Mouse (Mus musculus) forebrain, embryonic 16.5 days (tissue): ENCODE measurements around the gene Gm49380. TPM values are rescaled to one million over a fixed set of nuclear protein-coding genes. Genes with fewer than 3 reads are reported as not detected.

ENCODE experiments used
- ATAC-seq: fragments of 200-750 bp; cut with Nextera tagmentation; 2 replicates; pipeline ENCODE4 v1.8.0; 2017; ENCODE audit warnings: mild to moderate bottlenecking, moderate library complexity
- H3K27ac ChIP-seq: fragments of 300-500 bp; sonication (generic); 2 replicates; pipeline ENCODE4 v1.5.1; 2014; ENCODE audit warnings: low read length, control low read depth
- H3K27me3 ChIP-seq: fragments of 300-500 bp; sonication (generic); replicated peaks from 2 replicates; pipeline ENCODE4 v1.6.1; 2014; ENCODE audit warnings: low read length; ENCODE audit not compliant: control insufficient read depth, insufficient read depth
- H3K36me3 ChIP-seq: fragments of 300-500 bp; sonication (generic); 2 replicates; pipeline ENCODE4 v1.6.1; 2014; ENCODE audit not compliant: control insufficient read depth, insufficient read depth
- H3K4me1 ChIP-seq: fragments of 300-500 bp; sonication (generic); replicated peaks from 2 replicates; pipeline ENCODE4 v1.6.1; 2014; ENCODE audit warnings: low read length; ENCODE audit not compliant: control insufficient read depth, insufficient read depth
- H3K4me2 ChIP-seq: fragments of 300-500 bp; sonication (generic); 2 replicates; pipeline ENCODE4 v1.6.1; 2014; ENCODE audit warnings: mild to moderate bottlenecking, low read length, control low read depth
- H3K4me3 ChIP-seq: fragments of 300-500 bp; sonication (generic); replicated peaks from 2 replicates; pipeline ENCODE4 v1.5.1; 2014; ENCODE audit warnings: mild to moderate bottlenecking, low read length, control low read depth
- H3K9ac ChIP-seq: fragments of 300-500 bp; sonication (generic); replicated peaks from 2 replicates; pipeline ENCODE4 v1.6.1; 2014; ENCODE audit warnings: low read depth, low read length, control low read depth
- H3K9me3 ChIP-seq: fragments of 300-500 bp; sonication (generic); 2 replicates; pipeline ENCODE4 v1.6.1; 2016; ENCODE audit warnings: low read length; ENCODE audit not compliant: control insufficient read depth
- WGBS: fragments of 180-500 bp; shearing (Covaris S2); extraction: QIAGEN DNeasy Blood & Tissue Kit; methylation state at CpG from one replicate; pipeline ENCODE4 v1.1.7; 2014; 5-methylcytosine and 5-hydroxymethylcytosine counted together
- polyA plus RNA-seq: library from polyadenylated mRNA; unstranded; fragments of >200 nt; fragmentation: Nextera tagmentation; extraction: Ambion mirVana; gene quantifications from 2 replicates; pipeline ENCODE4 v1.2.1, GENCODE M21; 2015

The Gm49380 gene
- polyA plus RNA-seq, 1 experiment from 2014 or later = 0.16 TPM

GRCm38 (mm10) chr9:44104881-44105280 is 8.4 kb downstream of the Gm49380 start:
- H3K4me1 ChIP-seq = peaks cover 37% of the 10 kb centered on the region
- no peaks in the 10 kb centered on the region for H3K36me3 ChIP-seq
- 93% methylated on average over 7 of the region's 7 CpGs for WGBS
- H3K4me2 ChIP-seq = no peak overlapping the region
- H3K4me3 ChIP-seq = no peak overlapping the region
- no peaks in the 10 kb centered on the region for H3K9me3 ChIP-seq
- no peaks in the 10 kb centered on the region for H3K27me3 ChIP-seq
- H3K27ac ChIP-seq = no peak overlapping the region
- no peak for ATAC-seq
- no peak overlapping the region for H3K9ac ChIP-seq

- ATAC-seq = no peak
- Histone ChIP-seq H3K36me3 (no peaks in the 10 kb centered on the region), H3K4me2 (no peak within 1 kb of the TSS), H3K27me3 (no peaks in the 10 kb centered on the region), H3K27ac (no peak within 1 kb of the TSS), H3K9ac (no peak within 1 kb of the TSS), H3K4me3 (no peak within 1 kb of the TSS), H3K4me1 (peaks cover 8% of the 10 kb centered on the region), H3K9me3 (no peaks in the 10 kb centered on the region)
- WGBS = 59% methylated on average over 9 of the region's 9 CpGs
Observed at GRCm38 (mm10) chr9:44101490-44101889, 11.8 kb downstream of the Gm49380 start, which contains the start of gene Mfrp. Gene Mfrp, plus strand, starts transcription at chr9:44101729.

- Histone ChIP-seq H3K4me3 (no peak overlapping the region), H3K27me3 (no peaks in the 10 kb centered on the region), H3K27ac (peak overlapping the region; percentile 58), H3K36me3 (no peaks in the 10 kb centered on the region), H3K4me2 (no peak overlapping the region), H3K9ac (no peak overlapping the region), H3K4me1 (peaks cover 12% of the 10 kb centered on the region), H3K9me3 (no peaks in the 10 kb centered on the region)
- 11% methylated on average over 9 of the region's 9 CpGs for WGBS
- peak; percentile 80 for ATAC-seq
Observed at GRCm38 (mm10) chr9:44096536-44096935, 16.8 kb downstream of the Gm49380 start.

DNA sequence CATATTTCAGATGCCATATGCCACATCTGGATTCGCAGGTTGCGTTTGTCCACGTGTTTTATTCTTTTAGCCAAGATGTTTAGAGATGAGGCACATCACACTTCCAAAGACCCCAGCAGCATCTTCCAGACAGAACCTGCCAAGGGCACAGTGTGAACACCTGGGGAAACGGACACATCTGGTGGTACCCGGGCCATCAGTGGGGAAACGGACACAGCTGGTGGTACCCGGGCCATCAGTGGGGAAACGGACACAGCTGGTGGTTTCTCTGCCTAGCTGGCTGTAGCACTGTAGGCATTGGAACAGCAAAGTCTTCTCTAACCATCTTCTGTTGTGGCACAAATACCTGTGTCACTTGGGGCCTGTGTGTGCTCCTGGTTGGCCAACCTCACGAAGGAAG is 17.5 kb downstream of the Gm49380 start:
- H3K4me2 ChIP-seq = no peak overlapping the region
- no peak overlapping the region for H3K27ac ChIP-seq
- no peaks in the 10 kb centered on the region for H3K36me3 ChIP-seq
- no peaks in the 10 kb centered on the region for H3K9me3 ChIP-seq
- H3K9ac ChIP-seq = no peak overlapping the region
- no peak overlapping the region for H3K4me3 ChIP-seq
- ATAC-seq = no peak
- peaks cover 12% of the 10 kb centered on the region for H3K4me1 ChIP-seq
- 94% methylated on average over 9 of the region's 9 CpGs for WGBS
- H3K27me3 ChIP-seq = no peaks in the 10 kb centered on the region

DNA sequence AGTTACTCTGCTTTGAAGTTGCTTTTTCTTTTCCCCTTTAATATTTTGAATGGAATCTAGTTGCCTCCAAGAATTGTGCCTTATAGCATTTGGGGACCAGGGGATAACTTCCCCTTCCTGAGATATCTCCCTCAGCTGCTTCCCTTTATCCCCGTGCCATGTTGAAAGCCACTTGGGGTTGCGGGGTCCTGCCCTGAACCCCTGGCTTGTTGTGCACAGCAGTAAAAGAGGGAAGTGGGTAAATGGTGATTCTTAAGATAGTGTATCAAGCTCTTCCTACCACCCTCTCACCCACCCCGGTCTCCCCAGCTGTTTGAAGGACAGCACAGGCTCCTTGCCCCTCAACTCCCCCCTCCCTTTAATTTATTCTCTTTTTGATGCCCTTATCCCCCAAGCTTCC is 18.6 kb downstream of the Gm49380 start:
- Histone ChIP-seq H3K9me3 (no peaks in the 10 kb centered on the region), H3K9ac (no peak overlapping the region), H3K4me3 (no peak overlapping the region), H3K27me3 (no peaks in the 10 kb centered on the region), H3K27ac (no peak overlapping the region), H3K4me1 (peaks cover 12% of the 10 kb centered on the region), H3K4me2 (no peak overlapping the region), H3K36me3 (no peaks in the 10 kb centered on the region)
- ATAC-seq = no peak
- WGBS = 92% methylated on average over 3 of the region's 3 CpGs

GRCm38 (mm10) chr9:44093612-44094503 is 19.4 kb downstream of the Gm49380 start:
- Histone ChIP-seq H3K4me2 (peak overlapping the region; percentile 44), H3K36me3 (no peaks in the 10 kb centered on the region), H3K4me1 (peaks cover 12% of the 10 kb centered on the region), H3K27ac (no peak overlapping the region), H3K27me3 (no peaks in the 10 kb centered on the region), H3K9me3 (no peaks in the 10 kb centered on the region), H3K9ac (no peak overlapping the region), H3K4me3 (no peak overlapping the region)
- ATAC-seq = peak; percentile 45; the same call in 1 of the 2 replicates
- 28% methylated on average over 24 of the region's 24 CpGs for WGBS

GRCm38 (mm10) chr9:44088877-44089608 is 24.3 kb downstream of the Gm49380 start:
- Histone ChIP-seq H3K27ac (no peak overlapping the region), H3K9me3 (no peaks in the 10 kb centered on the region), H3K36me3 (no peaks in the 10 kb centered on the region), H3K4me3 (no peak overlapping the region), H3K4me2 (no peak overlapping the region), H3K9ac (no peak overlapping the region), H3K4me1 (peaks cover 31% of the 10 kb centered on the region), H3K27me3 (0 out of 2 replicates have a peak, but pooled peaks cover 4% of the 10 kb centered on the region)
- 65% methylated on average over 12 of the region's 12 CpGs for WGBS
- no peak for ATAC-seq

GRCm38 (mm10) chr9:44087761-44088455 is 25.4 kb downstream of the Gm49380 start:
- H3K9ac ChIP-seq = no peak overlapping the region
- H3K4me2 ChIP-seq = no peak overlapping the region
- no peaks in the 10 kb centered on the region for H3K9me3 ChIP-seq
- H3K27ac ChIP-seq = no peak overlapping the region
- H3K4me3 ChIP-seq = no peak overlapping the region
- 12% methylated on average over 15 of the region's 15 CpGs for WGBS
- H3K27me3 ChIP-seq = 0 out of 2 replicates have a peak, but pooled peaks cover 8% of the 10 kb centered on the region
- ATAC-seq = no peak
- H3K36me3 ChIP-seq = no peaks in the 10 kb centered on the region
- peaks cover 36% of the 10 kb centered on the region for H3K4me1 ChIP-seq

GRCm38 (mm10) chr9:44086960-44087359 is 26.3 kb downstream of the Gm49380 start:
- Histone ChIP-seq H3K36me3 (no peaks in the 10 kb centered on the region), H3K9ac (no peak overlapping the region), H3K27ac (no peak overlapping the region), H3K4me1 (peaks cover 36% of the 10 kb centered on the region), H3K4me2 (no peak overlapping the region), H3K27me3 (0 out of 2 replicates have a peak, but pooled peaks cover 8% of the 10 kb centered on the region), H3K9me3 (no peaks in the 10 kb centered on the region), H3K4me3 (no peak overlapping the region)
- ATAC-seq = no peak
- 41% methylated on average over 10 of the region's 10 CpGs for WGBS
